Mouse (Mus musculus) yolk sac, embryonic 10.5 days (tissue): ENCODE results near the gene Tfrc.

Experiments used
- DNase-seq: peaks from one replicate; pipeline ENCODE4 v3.0.0-alpha.2; 2017; ENCODE audit warnings: low spot score

Gene Tfrc

GRCm38 (mm10) chr16:32608712-32609400 is at the start of gene Tfrc:
Tfrc (plus strand) TSS chr16:32608920.
- peak; percentile 98 for DNase-seq

- no peak for DNase-seq
These were observed 49.2 kb upstream of the Tfrc start for GRCm38 (mm10) chr16:32559493-32559892.

GRCm38 (mm10) chr16:32563056-32563793 is 45.5 kb upstream of the Tfrc start:
- DNase-seq = peak; percentile 47

GRCm38 (mm10) chr16:32567282-32567681 is 41.4 kb upstream of the Tfrc start:
- DNase-seq = no peak

GRCm38 (mm10) chr16:32568401-32568800 is 40.3 kb upstream of the Tfrc start:
- DNase-seq = no peak

- no peak for DNase-seq
These were observed 38.7 kb upstream of the Tfrc start for GRCm38 (mm10) chr16:32570042-32570441.

GRCm38 (mm10) chr16:32572528-32572927 is 36.2 kb upstream of the Tfrc start:
- DNase-seq = no peak

GRCm38 (mm10) chr16:32586482-32586881 is 22.2 kb upstream of the Tfrc start:
- no peak for DNase-seq

- DNase-seq = no peak
These were observed 20.2 kb upstream of the Tfrc start for GRCm38 (mm10) chr16:32588568-32588967.

- DNase-seq = no peak
These were observed 17.2 kb upstream of the Tfrc start for GRCm38 (mm10) chr16:32591521-32591920.

GRCm38 (mm10) chr16:32593283-32593805 is 15.4 kb upstream of the Tfrc start:
- DNase-seq = no peak

- DNase-seq = no peak
These were observed 14.8 kb upstream of the Tfrc start for GRCm38 (mm10) chr16:32593916-32594315.

- no peak for DNase-seq
These were observed 14.0 kb upstream of the Tfrc start for GRCm38 (mm10) chr16:32594701-32595100.

- DNase-seq = no peak
These were observed 13.4 kb upstream of the Tfrc start for GRCm38 (mm10) chr16:32595142-32595855.

GRCm38 (mm10) chr16:32597909-32598381 is 10.8 kb upstream of the Tfrc start:
- no peak for DNase-seq

GRCm38 (mm10) chr16:32599151-32599550 is 9.6 kb upstream of the Tfrc start:
- no peak for DNase-seq

GRCm38 (mm10) chr16:32602193-32602685 is 6.5 kb upstream of the Tfrc start:
- no peak for DNase-seq

GRCm38 (mm10) chr16:32607562-32608343 is 967 bp upstream of the Tfrc start:
- peak; percentile 49 for DNase-seq

GRCm38 (mm10) chr16:32608344-32608711 is 392 bp upstream of the Tfrc start:
- DNase-seq = no peak

GRCm38 (mm10) chr16:32609401-32609779 is 670 bp downstream of the Tfrc start:
- DNase-seq = no peak

GRCm38 (mm10) chr16:32610460-32611255 is 1.9 kb downstream of the Tfrc start:
- DNase-seq = no peak
